Mouse (Mus musculus) embryonic facial prominence, embryonic 11.5 days (tissue): ENCODE results near the gene Bcar1. TPM values are rescaled to one million over a fixed set of nuclear protein-coding genes. Genes with fewer than 3 reads are reported as not detected.

ENCODE experiments used
- ATAC-seq: fragments of 200-750 bp; cut with Nextera tagmentation; replicated peaks from 2 replicates; pipeline ENCODE4 v1.8.0; 2017; ENCODE audit warnings: low read depth; ENCODE audit not compliant: insufficient number of reproducible peaks, low FRiP score, low TSS enrichment
- DNase-seq: peaks from one replicate; pipeline ENCODE4 v3.0.0-alpha.2; 2015; ENCODE audit warnings: low spot score
- H3K27ac ChIP-seq: fragments of 300-500 bp; sonication (generic); replicated peaks from 2 replicates; pipeline ENCODE4 v1.5.1; 2014; ENCODE audit warnings: mild to moderate bottlenecking, low read depth, low read length, control low read depth
- H3K27me3 ChIP-seq: fragments of 300-500 bp; sonication (generic); 2 replicates; pipeline ENCODE4 v1.6.1; 2014; ENCODE audit warnings: mild to moderate bottlenecking, low read length, moderate library complexity, mixed read lengths; ENCODE audit not compliant: control insufficient read depth, insufficient read depth
- H3K36me3 ChIP-seq: fragments of 300-500 bp; sonication (generic); replicated peaks from 2 replicates; pipeline ENCODE4 v1.6.1; 2014; ENCODE audit warnings: low read depth, mild to moderate bottlenecking, low read length, moderate library complexity, mixed read lengths; ENCODE audit not compliant: control insufficient read depth, insufficient read depth
- H3K4me1 ChIP-seq: fragments of 300-500 bp; sonication (generic); 2 replicates; pipeline ENCODE4 v1.6.1; 2014; ENCODE audit warnings: low read length, mixed read lengths; ENCODE audit not compliant: control insufficient read depth, insufficient read depth
- H3K4me2 ChIP-seq: fragments of 300-500 bp; sonication (generic); 2 replicates; pipeline ENCODE4 v1.6.1; 2014; ENCODE audit warnings: low read depth, mild to moderate bottlenecking, control low read depth, low read length, moderate library complexity
- H3K4me3 ChIP-seq: fragments of 300-500 bp; sonication (generic); 2 replicates; pipeline ENCODE4 v1.5.1; 2014; ENCODE audit warnings: low read depth, low read length, control low read depth
- H3K9ac ChIP-seq: fragments of 300-500 bp; sonication (generic); replicated peaks from 2 replicates; pipeline ENCODE4 v1.6.1; 2014; ENCODE audit warnings: mild to moderate bottlenecking, control low read depth, low read length
- H3K9me3 ChIP-seq: fragments of 300-500 bp; sonication (generic); replicated peaks from 2 replicates; pipeline ENCODE4 v1.6.1; 2016; ENCODE audit warnings: mild to moderate bottlenecking, low read length, inconsistent platforms, mixed read lengths; ENCODE audit not compliant: control insufficient read depth
- WGBS: fragments of 180-500 bp; shearing (Covaris S2); extraction: QIAGEN DNeasy Blood & Tissue Kit; methylation state at CpG from one replicate; pipeline ENCODE4 v1.1.7; 2014; 5-methylcytosine and 5-hydroxymethylcytosine counted together
- polyA plus RNA-seq: library from polyadenylated mRNA; unstranded; fragments of >200 nt; fragmentation: Nextera tagmentation; extraction: Ambion mirVana; gene quantifications from 2 replicates; pipeline ENCODE4 v1.2.1, GENCODE M21; 2014

Bcar1 gene
- polyA plus RNA-seq, 1 experiment from 2014 or later: 30.9 TPM

DNA sequence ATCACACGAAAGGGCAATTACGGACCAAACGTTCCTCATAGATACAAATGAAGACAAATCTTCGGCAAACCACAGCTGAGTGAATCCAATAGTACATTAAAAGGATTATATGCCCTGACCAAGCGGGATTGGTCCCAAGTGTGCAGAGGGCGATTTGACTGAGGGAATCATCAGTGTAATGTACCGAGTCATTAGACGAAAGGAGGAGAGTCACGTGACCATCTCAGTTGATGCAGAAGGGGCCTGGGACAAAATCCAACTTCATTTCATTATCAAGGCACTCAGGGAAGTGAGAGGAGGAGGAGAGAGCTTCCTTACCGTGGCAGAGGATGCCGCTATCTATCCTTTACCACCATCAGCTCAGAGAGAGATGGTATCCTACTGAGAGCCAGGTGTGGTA lies 62.5 kb downstream of the Bcar1 start:
- H3K36me3 ChIP-seq: no peaks in the 10 kb centered on the region
- no peaks in the 10 kb centered on the region for H3K27me3 ChIP-seq
- H3K4me3 ChIP-seq: no peak overlapping the region
- ATAC-seq (no peak), DNase-seq (no peak)
- no peaks in the 10 kb centered on the region for H3K4me1 ChIP-seq
- no peaks in the 10 kb centered on the region; the same call in 1 of the 2 replicates for H3K9me3 ChIP-seq
- 77% methylated on average over 11 of the region's 11 CpGs for WGBS
- no peak overlapping the region for H3K27ac ChIP-seq
- H3K9ac ChIP-seq: no peak overlapping the region
- H3K4me2 ChIP-seq: no peak overlapping the region

DNA sequence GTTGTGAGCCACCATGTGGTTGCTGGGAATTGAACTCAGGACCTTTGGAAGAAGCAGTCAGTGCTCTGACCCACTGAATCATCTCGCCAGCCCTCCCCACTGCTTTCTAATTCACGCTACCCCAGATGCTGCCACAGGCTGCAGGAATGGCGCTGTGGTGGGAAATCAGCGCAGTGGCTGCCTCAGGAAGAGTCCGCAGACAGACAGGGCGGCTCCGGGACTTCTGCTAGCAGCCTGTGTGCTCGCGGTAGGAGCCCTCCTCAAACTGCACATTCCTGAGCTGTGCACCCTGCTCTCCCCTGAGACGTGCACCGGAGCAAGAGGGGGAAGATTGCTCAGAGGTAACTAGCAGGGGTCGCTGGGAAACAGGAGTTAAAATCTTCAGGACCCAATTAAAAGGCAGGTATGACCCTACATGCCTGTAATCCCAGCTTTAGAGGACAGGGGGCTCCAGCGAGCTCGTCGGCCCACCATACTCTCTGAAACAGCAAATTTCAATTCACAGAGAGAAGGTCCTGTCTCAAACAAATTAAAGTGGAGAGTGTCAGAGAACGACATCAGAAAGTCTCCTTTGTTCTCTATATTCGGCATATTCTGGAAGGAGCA lies 63.1 kb downstream of the Bcar1 start:
- H3K27me3 ChIP-seq: no peaks in the 10 kb centered on the region
- ATAC-seq (no peak), DNase-seq (peak; percentile 41)
- WGBS: 41% methylated on average over 17 of the region's 17 CpGs
- H3K36me3 ChIP-seq: no peaks in the 10 kb centered on the region
- H3K4me2 ChIP-seq: no peak overlapping the region
- no peak overlapping the region for H3K27ac ChIP-seq
- H3K9me3 ChIP-seq: no peaks in the 10 kb centered on the region; the same call in 1 of the 2 replicates
- no peaks in the 10 kb centered on the region for H3K4me1 ChIP-seq
- H3K4me3 ChIP-seq: no peak overlapping the region
- no peak overlapping the region; the same call in 1 of the 2 replicates for H3K9ac ChIP-seq

DNA sequence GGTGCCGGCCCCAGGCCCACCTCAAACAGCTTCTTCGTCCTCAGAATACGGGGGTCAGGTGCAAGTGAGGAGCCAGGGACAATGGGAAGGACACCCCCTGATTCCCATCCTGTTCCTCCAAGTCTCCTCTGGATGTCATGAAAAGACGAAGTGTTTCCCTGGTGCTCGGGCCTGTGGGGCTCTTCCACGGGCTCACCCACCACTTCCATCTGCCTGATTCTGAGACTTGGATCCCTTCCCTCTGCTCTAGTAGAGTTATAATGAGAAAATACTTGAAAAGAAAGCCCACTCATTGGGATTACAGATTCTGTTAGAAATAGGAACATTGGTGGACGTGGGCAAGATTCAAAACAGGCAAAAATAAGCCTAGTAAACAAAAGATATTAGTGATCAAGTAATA lies 64.8 kb downstream of the Bcar1 start:
- H3K36me3 ChIP-seq: no peaks in the 10 kb centered on the region
- no peaks in the 10 kb centered on the region for H3K4me1 ChIP-seq
- ATAC-seq: no peak
- no peaks in the 10 kb centered on the region for H3K27me3 ChIP-seq
- H3K9me3 ChIP-seq: no peaks in the 10 kb centered on the region; the same call in 1 of the 2 replicates
- DNase-seq: no peak
- H3K9ac ChIP-seq: no peak overlapping the region
- H3K4me3 ChIP-seq: no peak overlapping the region
- H3K4me2 ChIP-seq: no peak overlapping the region
- no peak overlapping the region for H3K27ac ChIP-seq
- WGBS: 86% methylated on average over 7 of the region's 7 CpGs

DNA sequence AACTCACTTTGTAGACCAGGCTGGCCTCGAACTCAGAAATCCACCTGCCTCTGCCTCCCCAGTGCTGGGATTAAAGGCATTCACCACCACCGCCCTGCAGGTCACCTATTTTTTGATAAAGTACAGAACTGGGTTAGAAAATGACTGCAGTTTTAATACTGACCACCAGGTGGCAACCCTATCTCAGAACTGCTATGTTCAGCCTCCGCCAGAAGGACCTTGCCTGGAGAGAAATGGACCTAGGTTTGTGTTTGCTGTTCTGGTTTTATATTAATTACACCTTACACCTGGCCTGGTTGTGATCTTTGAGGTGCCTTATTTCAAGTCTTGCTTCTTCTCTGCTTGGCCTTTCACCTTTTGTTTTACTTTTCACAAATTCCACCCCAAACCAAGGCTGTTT lies 65.5 kb downstream of the Bcar1 start:
- Histone ChIP-seq H3K4me2 (no peak overlapping the region), H3K9ac (no peak overlapping the region), H3K27ac (no peak overlapping the region), H3K4me3 (no peak overlapping the region), H3K9me3 (no peaks in the 10 kb centered on the region; the same call in 1 of the 2 replicates), H3K4me1 (no peaks in the 10 kb centered on the region), H3K36me3 (no peaks in the 10 kb centered on the region), H3K27me3 (no peaks in the 10 kb centered on the region)
- WGBS: 36% methylated on average over 3 of the region's 3 CpGs
- ATAC-seq (no peak), DNase-seq (peak; percentile 83)

DNA sequence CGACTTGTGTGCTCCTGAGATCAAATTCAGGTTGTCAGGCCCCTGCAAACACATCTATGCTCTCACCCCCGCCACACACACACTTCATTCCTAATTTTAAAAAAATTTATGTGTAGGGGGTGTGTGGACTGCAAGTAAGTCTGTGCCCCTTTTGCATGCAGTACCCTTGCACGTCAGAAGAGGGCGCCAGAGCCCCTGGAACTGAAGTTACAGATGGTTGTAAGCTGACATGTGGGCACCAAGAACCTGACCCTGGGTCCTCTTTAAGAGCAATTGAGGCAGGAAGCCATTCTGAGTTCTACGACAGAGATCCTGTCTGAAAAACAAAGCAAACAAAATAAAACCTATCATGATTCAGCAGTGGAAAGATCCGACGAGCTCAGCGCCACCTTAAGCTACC lies 67.4 kb downstream of the Bcar1 start:
- Histone ChIP-seq H3K36me3 (no peaks in the 10 kb centered on the region), H3K4me3 (no peak overlapping the region), H3K27me3 (no peaks in the 10 kb centered on the region), H3K27ac (no peak overlapping the region), H3K4me2 (no peak overlapping the region), H3K9ac (no peak overlapping the region), H3K4me1 (no peaks in the 10 kb centered on the region), H3K9me3 (no peaks in the 10 kb centered on the region; the same call in 1 of the 2 replicates)
- 75% methylated on average over 8 of the region's 8 CpGs for WGBS
- ATAC-seq (no peak), DNase-seq (no peak)

DNA sequence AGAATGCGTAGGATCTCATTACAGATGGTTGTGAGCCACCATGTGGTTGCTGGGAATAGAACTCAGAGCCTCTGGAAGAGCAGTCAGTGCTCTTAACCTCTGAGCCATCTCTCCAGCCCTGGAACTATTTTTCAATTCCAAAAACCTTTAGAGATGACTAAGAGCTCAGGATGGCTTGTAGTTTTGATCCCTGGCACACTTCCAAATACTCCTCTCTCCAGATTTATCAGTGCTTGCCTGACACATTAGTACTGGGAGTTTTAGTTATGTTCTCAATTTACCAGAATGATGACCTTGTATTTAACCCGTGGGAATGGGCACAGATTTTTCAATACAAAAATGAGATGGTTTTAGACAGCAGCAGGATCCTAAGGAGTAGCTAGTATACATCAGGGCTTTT lies 76.9 kb downstream of the Bcar1 start:
- Histone ChIP-seq H3K36me3 (peaks cover 10% of the 10 kb centered on the region), H3K4me3 (no peak overlapping the region), H3K4me1 (no peaks in the 10 kb centered on the region), H3K9me3 (no peaks in the 10 kb centered on the region), H3K27ac (no peak overlapping the region), H3K27me3 (no peaks in the 10 kb centered on the region), H3K4me2 (no peak overlapping the region), H3K9ac (no peak overlapping the region)
- ATAC-seq: no peak
- no peak for DNase-seq
- WGBS: 87% methylated on average over 2 of the region's 2 CpGs

DNA sequence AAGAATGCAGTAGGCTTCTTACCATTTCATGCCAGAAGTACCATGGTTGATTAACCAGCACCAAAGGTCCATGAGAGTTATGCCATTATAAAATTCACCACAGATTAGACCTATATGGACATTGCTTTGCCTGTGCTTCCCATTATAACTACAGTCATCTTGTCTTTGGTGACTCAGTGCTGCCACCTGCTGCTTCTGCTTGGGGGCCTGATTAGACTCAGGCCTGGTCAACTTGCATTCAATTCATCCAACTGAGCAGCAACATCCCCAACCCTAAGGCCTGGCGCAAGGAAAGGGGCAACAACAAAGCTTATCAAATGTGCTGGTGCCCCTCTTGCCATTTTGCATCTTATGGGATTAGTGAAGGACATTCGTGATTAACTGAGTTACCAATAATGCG lies 81.1 kb downstream of the Bcar1 start:
- H3K9me3 ChIP-seq: no peaks in the 10 kb centered on the region
- ATAC-seq (no peak), DNase-seq (peak; percentile 57)
- no peaks in the 10 kb centered on the region for H3K36me3 ChIP-seq
- no peaks in the 10 kb centered on the region for H3K27me3 ChIP-seq
- no peak overlapping the region for H3K4me2 ChIP-seq
- WGBS: 90% methylated on average over 3 of the region's 3 CpGs
- H3K4me3 ChIP-seq: no peak overlapping the region
- no peak overlapping the region for H3K9ac ChIP-seq
- H3K27ac ChIP-seq: no peak overlapping the region
- H3K4me1 ChIP-seq: no peaks in the 10 kb centered on the region
